Mouse (Mus musculus) midbrain, embryonic 14.5 days (tissue): Measurements from ENCODE around the gene 1700008O03Rik. TPM values are rescaled to one million over a fixed set of nuclear protein-coding genes. Genes with fewer than 3 reads are reported as not detected.

Experiments
- ATAC-seq: fragments of 200-750 bp; cut with Nextera tagmentation; 2 replicates; pipeline ENCODE4 v1.8.0; 2017; ENCODE audit warnings: moderate number of reproducible peaks, moderate library complexity; ENCODE audit not compliant: low FRiP score, low TSS enrichment
- DNase-seq: peaks from one replicate; pipeline ENCODE4 v3.0.0-alpha.2; 2015
- H3K27ac ChIP-seq: fragments of 300-500 bp; sonication (generic); replicated peaks from 2 replicates; pipeline ENCODE4 v1.5.1; 2014; ENCODE audit warnings: mild to moderate bottlenecking, low read depth, low read length, moderate library complexity
- H3K27me3 ChIP-seq: fragments of 300-500 bp; sonication (generic); 2 replicates; pipeline ENCODE4 v1.6.1; 2014; ENCODE audit warnings: low read length, control low read depth, mixed read lengths; ENCODE audit not compliant: control insufficient read depth, insufficient read depth
- H3K36me3 ChIP-seq: fragments of 300-500 bp; sonication (generic); 2 replicates; pipeline ENCODE4 v1.6.1; 2014; ENCODE audit warnings: low read length, control low read depth; ENCODE audit not compliant: control insufficient read depth, insufficient read depth
- H3K4me1 ChIP-seq: fragments of 300-500 bp; sonication (generic); 2 replicates; pipeline ENCODE4 v1.6.1; 2014; ENCODE audit warnings: mild to moderate bottlenecking, antibody characterized with exemption, low read length, control low read depth; ENCODE audit not compliant: control insufficient read depth, insufficient read depth
- H3K4me2 ChIP-seq: fragments of 300-500 bp; sonication (generic); 2 replicates; pipeline ENCODE4 v1.6.1; 2014; ENCODE audit warnings: mild to moderate bottlenecking, low read length, moderate library complexity
- H3K4me3 ChIP-seq: fragments of 300-500 bp; sonication (generic); replicated peaks from 2 replicates; pipeline ENCODE4 v1.5.1; 2014; ENCODE audit warnings: low read depth, low read length
- H3K9ac ChIP-seq: fragments of 300-500 bp; sonication (generic); replicated peaks from 2 replicates; pipeline ENCODE4 v1.6.1; 2014; ENCODE audit warnings: mild to moderate bottlenecking, low read length, moderate library complexity
- H3K9me3 ChIP-seq: fragments of 300-500 bp; sonication (generic); 2 replicates; pipeline ENCODE4 v1.6.1; 2016; ENCODE audit warnings: low read length, control low read depth, mixed read lengths; ENCODE audit not compliant: control insufficient read depth
- WGBS: fragments of 180-500 bp; shearing (Covaris S2); extraction: QIAGEN DNeasy Blood & Tissue Kit; methylation state at CpG from one replicate; pipeline ENCODE4 v1.1.7; 2014; 5-methylcytosine and 5-hydroxymethylcytosine counted together
- polyA plus RNA-seq: library from polyadenylated mRNA; unstranded; fragments of >200 nt; fragmentation: Nextera tagmentation; extraction: Ambion mirVana; gene quantifications from 2 replicates; pipeline ENCODE4 v1.2.1, GENCODE M21; 2014

The 1700008O03Rik gene
- polyA plus RNA-seq, 1 experiment from 2014 or later, result 1.9 TPM

GRCm38 (mm10) chr7:44373460-44373859, 12.2 kb downstream of the 1700008O03Rik start:
- 13% methylated on average over 7 of the region's 7 CpGs for WGBS
- H3K9me3 ChIP-seq, result no peaks in the 10 kb centered on the region
- peaks cover 13% of the 10 kb centered on the region for H3K4me1 ChIP-seq
- H3K27me3 ChIP-seq, result no peaks in the 10 kb centered on the region
- peak overlapping the region; percentile 60; the same call in 1 of the 2 replicates for H3K27ac ChIP-seq
- peak overlapping the region; percentile 86 for H3K4me2 ChIP-seq
- no peak overlapping the region; the same call in 1 of the 2 replicates for H3K9ac ChIP-seq
- H3K36me3 ChIP-seq, result no peaks in the 10 kb centered on the region
- no peak for DNase-seq
- peak overlapping the region; percentile 55 for H3K4me3 ChIP-seq
- ATAC-seq, result no peak

DNA sequence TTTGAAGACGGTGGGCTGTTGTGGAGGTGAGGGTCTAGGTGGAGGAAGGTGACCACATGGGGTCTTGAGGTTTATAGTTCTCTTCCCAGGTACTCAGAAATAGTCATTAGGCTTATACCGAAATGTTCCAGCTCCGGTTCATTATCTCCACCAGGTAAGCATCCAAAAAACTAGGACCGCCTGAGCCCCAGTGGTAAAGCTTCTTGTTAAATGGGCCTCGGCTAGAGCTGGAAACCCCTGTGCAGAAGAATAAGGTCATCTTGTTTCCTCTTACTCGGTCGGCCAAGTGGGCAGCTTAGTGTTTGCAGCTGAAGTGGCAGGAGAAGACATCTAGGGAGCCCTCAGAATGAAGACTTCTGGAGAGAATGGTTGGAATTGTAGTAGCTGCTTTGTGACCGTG, 12.9 kb downstream of the 1700008O03Rik start:
- H3K27ac ChIP-seq, result no peak overlapping the region
- 91% methylated on average over 8 of the region's 8 CpGs for WGBS

GRCm38 (mm10) chr7:44360792-44361301, 24.8 kb downstream of the 1700008O03Rik start:
- Histone ChIP-seq H3K9me3 (no peaks in the 10 kb centered on the region), H3K4me1 (peaks cover 24% of the 10 kb centered on the region), H3K36me3 (no peaks in the 10 kb centered on the region), H3K27ac (peak overlapping the region; percentile 92), H3K4me3 (peak overlapping the region; percentile 48), H3K4me2 (peak overlapping the region; percentile 94), H3K9ac (peak overlapping the region; percentile 56; the same call in 1 of the 2 replicates), H3K27me3 (0 out of 2 replicates have a peak, but pooled peaks cover 3% of the 10 kb centered on the region)
- 7% methylated on average over 21 of the region's 21 CpGs for WGBS
- peak; percentile 61 for DNase-seq
- peak; percentile 5; the same call in 1 of the 2 replicates for ATAC-seq

More for the DNA sequence above, 12.9 kb downstream of the 1700008O03Rik start:
- DNase-seq (no peak), ATAC-seq (no peak)
- peaks cover 13% of the 10 kb centered on the region for H3K4me1 ChIP-seq
- no peak overlapping the region for H3K4me3 ChIP-seq
- H3K27me3 ChIP-seq, result no peaks in the 10 kb centered on the region
- no peaks in the 10 kb centered on the region for H3K36me3 ChIP-seq
- no peak overlapping the region for H3K4me2 ChIP-seq
- H3K9me3 ChIP-seq, result no peaks in the 10 kb centered on the region
- no peak overlapping the region for H3K9ac ChIP-seq

DNA sequence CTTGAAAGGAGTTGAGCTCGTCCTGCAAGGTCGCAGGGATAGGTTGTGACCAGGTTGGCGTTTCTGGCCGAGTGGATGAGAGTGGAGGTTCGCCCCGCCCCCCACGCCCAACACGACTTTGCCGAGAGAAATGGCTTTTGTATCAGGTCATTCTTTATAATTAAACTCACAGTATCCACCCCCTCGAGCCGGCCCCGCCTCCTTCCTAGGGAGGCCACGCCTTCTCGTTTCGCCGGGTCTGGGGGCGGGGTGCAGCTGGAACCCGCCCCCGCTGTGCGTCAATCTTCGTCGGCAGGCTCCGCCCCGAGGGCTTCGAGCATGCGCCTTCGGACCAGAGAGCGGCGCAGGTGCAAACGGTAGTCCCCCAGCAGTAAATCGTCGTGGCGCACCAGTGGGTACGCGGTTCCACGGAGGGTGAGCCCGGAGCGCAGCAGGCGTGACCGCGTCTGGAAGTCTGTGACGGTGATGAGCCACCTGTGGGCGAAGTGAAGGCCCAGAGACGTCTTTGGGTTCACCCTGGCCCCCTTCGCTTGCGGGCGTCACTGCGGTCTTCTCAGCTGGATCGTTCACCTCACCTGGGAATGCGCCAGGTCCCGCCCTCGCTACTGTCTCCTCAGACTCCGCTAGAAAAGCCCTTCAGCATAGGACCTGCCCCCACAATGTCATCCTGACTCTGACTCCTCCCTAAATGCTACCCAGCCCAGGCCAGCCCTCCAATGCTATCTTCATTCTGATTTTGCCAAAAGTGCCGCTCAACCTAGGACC, 25.5 kb downstream of the 1700008O03Rik start:
- DNase-seq, result peak; percentile 98
- Histone ChIP-seq H3K27ac (peak overlapping the region; percentile 92), H3K9me3 (no peaks in the 10 kb centered on the region), H3K4me1 (peaks cover 24% of the 10 kb centered on the region), H3K27me3 (0 out of 2 replicates have a peak, but pooled peaks cover 3% of the 10 kb centered on the region), H3K36me3 (peaks cover 4% of the 10 kb centered on the region; the same call in 1 of the 2 replicates), H3K4me3 (peak overlapping the region; percentile 48), H3K4me2 (peak overlapping the region; percentile 94), H3K9ac (peak overlapping the region; percentile 56)
- WGBS, result under 1% methylated on average over 54 of the region's 54 CpGs
- ATAC-seq, result peak; percentile 76

GRCm38 (mm10) chr7:44358886-44359654, 26.6 kb downstream of the 1700008O03Rik start:
- DNase-seq, result peak; percentile 85
- peak overlapping the region; percentile 92 for H3K27ac ChIP-seq
- H3K4me1 ChIP-seq, result peaks cover 24% of the 10 kb centered on the region
- H3K9ac ChIP-seq, result peak overlapping the region; percentile 56
- H3K4me3 ChIP-seq, result peak overlapping the region; percentile 48
- WGBS, result 2% methylated on average over 26 of the region's 26 CpGs
- peak; percentile 66 for ATAC-seq
- H3K9me3 ChIP-seq, result no peaks in the 10 kb centered on the region
- H3K36me3 ChIP-seq, result peaks cover 14% of the 10 kb centered on the region
- peaks cover 8% of the 10 kb centered on the region for H3K27me3 ChIP-seq
- peak overlapping the region; percentile 94 for H3K4me2 ChIP-seq

DNA sequence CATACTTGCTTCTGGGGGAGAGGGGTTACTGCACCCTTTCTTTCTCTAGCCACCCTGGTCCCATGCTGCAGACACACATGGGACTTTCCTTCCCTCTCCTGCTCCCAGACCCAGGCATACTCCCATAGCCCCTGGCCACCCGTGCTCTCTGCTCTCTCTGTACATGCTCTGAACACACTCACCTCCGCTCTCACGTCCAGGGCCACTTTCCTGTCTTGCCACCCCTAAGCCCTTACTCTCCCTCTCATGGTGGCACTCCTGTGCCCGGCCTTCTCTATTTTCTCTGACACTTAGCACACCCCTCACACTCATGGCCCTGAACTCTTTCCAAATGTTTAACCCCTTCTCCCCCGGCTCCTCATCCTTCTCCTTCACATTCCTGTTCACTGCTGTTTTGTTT, 27.6 kb downstream of the 1700008O03Rik start:
- Histone ChIP-seq H3K9me3 (no peaks in the 10 kb centered on the region), H3K27ac (peak overlapping the region; percentile 49; the same call in 1 of the 2 replicates), H3K4me1 (peaks cover 30% of the 10 kb centered on the region), H3K36me3 (peaks cover 24% of the 10 kb centered on the region), H3K9ac (peak overlapping the region; percentile 26; the same call in 1 of the 2 replicates), H3K4me3 (no peak overlapping the region), H3K4me2 (peak overlapping the region; percentile 26), H3K27me3 (peaks cover 18% of the 10 kb centered on the region)
- 15% methylated on average over 5 of the region's 5 CpGs for WGBS
- no peak for ATAC-seq
- DNase-seq, result peak; percentile 19

GRCm38 (mm10) chr7:44357531-44357930, 28.1 kb downstream of the 1700008O03Rik start:
- Histone ChIP-seq H3K4me1 (peaks cover 35% of the 10 kb centered on the region), H3K9me3 (no peaks in the 10 kb centered on the region), H3K9ac (peak overlapping the region; percentile 26; the same call in 1 of the 2 replicates), H3K4me3 (no peak overlapping the region), H3K27ac (peak overlapping the region; percentile 49; the same call in 1 of the 2 replicates), H3K4me2 (peak overlapping the region; percentile 40), H3K36me3 (peaks cover 29% of the 10 kb centered on the region), H3K27me3 (peaks cover 23% of the 10 kb centered on the region)
- no peak for ATAC-seq
- peak; percentile 34 for DNase-seq
- WGBS, result 18% methylated on average over 9 of the region's 10 CpGs
